Mouse (Mus musculus): ENCODE data around the gene Sat2. TPM values are rescaled to one million over a fixed set of nuclear protein-coding genes. Genes with fewer than 3 reads are reported as not detected.
"Not testable (repeated sequence)": the region's sequence is repeated elsewhere in the genome, so short reads cannot be mapped to it uniquely, and the experiment has no call there.

The Sat2 gene
- polyA plus RNA-seq, 1 experiment from 2014 or later, result 16.2 TPM

DNA sequence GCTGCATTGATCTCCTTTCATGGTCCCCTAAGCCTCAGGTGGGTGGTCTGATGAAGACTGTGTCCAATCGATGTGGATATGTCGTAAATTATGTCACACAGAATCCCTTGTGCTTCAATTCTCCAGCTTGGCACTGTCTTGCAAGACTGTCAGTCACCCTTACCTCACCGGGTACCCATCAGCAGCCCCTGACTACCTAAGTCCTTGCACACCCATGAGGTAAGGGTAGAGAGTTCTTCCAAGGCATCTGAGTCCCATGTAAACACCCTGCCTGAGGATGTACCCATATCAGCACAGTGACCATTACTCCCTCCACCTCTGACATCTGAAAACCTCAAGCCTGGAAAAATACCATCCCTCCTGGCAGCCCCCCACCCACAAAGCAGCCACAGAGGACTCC lies 17.5 kb upstream of the Sat2 start:
- peak overlapping the region; percentile 100 for H3K4me2 ChIP-seq
- no peak for ATAC-seq (ENCODE audit: insufficient number of reproducible peaks, low FRiP score, low TSS enrichment, low read depth)
- WGBS, result 51% methylated on average over 3 of the region's 3 CpGs
- H3K9me3 ChIP-seq, result no peaks in the 10 kb centered on the region
- H3K27me3 ChIP-seq, result peaks cover 9% of the 10 kb centered on the region; the same call in 1 of the 2 replicates
- H3K9ac ChIP-seq, result 0 out of 2 replicates have a peak overlapping the region, but pooled peaks have one; percentile 62
- 0 out of 2 replicates have a peak, but pooled peaks cover 3% of the 10 kb centered on the region for H3K36me3 ChIP-seq
- H3K27ac ChIP-seq, result no peak overlapping the region
- peaks cover 40% of the 10 kb centered on the region for H3K4me1 ChIP-seq
- H3K4me3 ChIP-seq, result peak overlapping the region; percentile 60

DNA sequence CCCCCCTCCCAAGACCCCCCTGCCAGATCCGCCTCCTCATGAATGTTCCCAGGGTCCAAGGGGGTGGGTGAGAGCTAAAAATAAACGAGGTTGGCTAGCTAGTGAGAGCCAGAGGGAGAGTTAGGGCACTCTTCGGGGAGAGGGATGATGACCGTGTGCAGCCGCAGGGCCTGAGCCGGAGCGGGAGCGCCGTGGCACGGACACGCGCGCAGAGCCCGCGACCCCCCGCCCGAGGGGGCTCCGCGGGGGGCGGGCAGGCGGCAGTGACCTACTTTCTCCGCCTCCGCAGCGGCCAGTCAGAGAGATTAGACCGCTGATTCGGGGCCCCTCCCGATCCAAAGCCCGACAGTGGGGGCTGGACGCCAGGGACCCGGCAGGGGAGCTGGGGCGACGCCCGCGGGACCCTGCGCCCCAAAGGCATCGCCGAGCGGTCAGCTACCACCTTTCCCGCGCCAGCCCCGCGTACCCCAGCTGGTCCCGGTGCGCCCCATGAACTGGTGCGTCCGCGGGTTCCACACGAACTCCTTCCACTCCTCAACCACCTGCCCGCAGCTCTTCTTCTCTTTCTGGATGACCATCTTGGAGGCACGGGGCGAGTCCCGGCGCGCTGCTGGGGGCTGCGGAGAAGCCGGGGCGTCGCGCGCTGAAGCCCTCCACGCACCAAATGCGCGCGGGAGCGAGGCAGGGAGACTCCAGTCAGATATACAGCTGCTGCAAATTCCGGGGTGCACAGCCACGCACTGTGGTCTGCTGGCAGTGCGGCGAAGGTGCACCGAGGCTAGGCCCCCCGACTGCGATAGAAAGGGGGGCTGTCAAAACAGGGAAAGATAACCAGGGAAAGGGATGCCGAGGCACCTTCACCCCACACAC lies 16.8 kb upstream of the Sat2 start:
- no peak; the same call in 1 of the 2 replicates for ATAC-seq (ENCODE audit: insufficient number of reproducible peaks, low FRiP score, low TSS enrichment, low read depth)
- peak overlapping the region; percentile 50; the same call in 1 of the 2 replicates for H3K27ac ChIP-seq

DNA sequence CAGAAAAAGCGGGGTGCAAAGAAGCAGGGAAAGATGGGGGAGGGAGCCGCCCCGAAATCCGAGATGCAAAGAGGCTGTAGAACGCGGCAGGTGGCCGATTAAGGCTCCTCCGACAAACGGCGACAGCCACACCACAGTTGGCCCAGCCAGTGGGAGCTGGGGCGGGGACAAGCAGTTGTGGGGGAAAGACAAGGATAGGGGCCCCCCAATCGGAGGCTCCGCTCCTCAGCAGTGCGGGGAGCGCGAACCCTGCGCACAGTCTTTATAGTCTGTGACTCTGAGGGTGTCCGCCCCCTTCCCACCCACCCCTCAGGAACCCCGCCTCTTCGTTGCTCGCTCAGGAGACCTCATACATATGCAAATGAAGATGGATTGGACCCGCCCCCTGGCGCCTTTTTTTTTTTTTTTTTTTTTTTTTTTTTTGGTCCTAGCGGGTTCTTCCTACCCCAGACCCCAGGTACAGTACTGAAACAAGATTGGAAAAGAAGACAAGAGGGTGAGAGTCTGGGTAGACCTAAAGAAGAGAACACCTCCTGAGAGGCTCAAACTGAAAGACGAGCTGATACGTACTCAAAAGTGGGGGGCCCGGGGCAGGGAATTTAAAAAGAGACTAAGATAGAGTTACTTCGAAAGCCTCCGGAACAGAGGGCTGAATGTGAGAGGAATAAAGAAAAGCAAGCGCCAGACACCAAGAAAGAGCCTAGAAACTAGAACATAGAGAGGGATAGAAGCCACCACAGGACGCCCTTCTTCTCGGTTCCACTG lies 15.9 kb upstream of the Sat2 start, which contains the start of gene Atp1b2:
Gene Atp1b2 (minus strand): TSS at position 217 of the 765 bp plus-strand sequence.
- H3K4me1 ChIP-seq, result peaks cover 25% of the 10 kb centered on the region

More for the DNA sequence above, 16.8 kb upstream of the Sat2 start:
- H3K4me1 ChIP-seq, result peaks cover 33% of the 10 kb centered on the region
- WGBS, result under 1% methylated on average over 68 of the region's 73 CpGs
- H3K27me3 ChIP-seq, result peaks cover 9% of the 10 kb centered on the region; the same call in 1 of the 2 replicates
- H3K4me2 ChIP-seq, result peak overlapping the region; percentile 100
- H3K9me3 ChIP-seq, result no peaks in the 10 kb centered on the region
- H3K36me3 ChIP-seq, result 0 out of 2 replicates have a peak, but pooled peaks cover 3% of the 10 kb centered on the region
- H3K9ac ChIP-seq, result peak overlapping the region; percentile 62
- H3K4me3 ChIP-seq, result peak overlapping the region; percentile 60

DNA sequence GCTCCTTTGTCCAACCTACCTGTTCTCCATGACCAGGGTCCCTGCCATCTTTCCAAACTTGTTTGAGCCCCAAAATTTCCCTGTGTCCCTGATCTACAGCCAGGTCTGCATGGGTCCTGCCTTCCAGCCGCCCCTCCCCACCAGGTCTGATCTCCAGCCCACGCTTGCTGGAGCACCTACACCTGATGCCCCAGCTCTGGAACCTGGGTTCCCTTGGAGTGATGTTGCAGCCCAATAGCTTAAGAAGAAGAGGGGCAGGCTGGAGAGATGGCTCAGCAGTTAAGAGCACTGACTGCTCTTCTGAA lies 15.4 kb upstream of the Sat2 start:
- Histone ChIP-seq H3K4me1 (peaks cover 21% of the 10 kb centered on the region), H3K27ac (peak overlapping the region; percentile 4; the same call in 1 of the 2 replicates), H3K9ac (no peak overlapping the region), H3K4me3 (peak overlapping the region; percentile 60), H3K4me2 (peak overlapping the region; percentile 100), H3K9me3 (no peaks in the 10 kb centered on the region), H3K36me3 (no peaks in the 10 kb centered on the region), H3K27me3 (peaks cover 9% of the 10 kb centered on the region; the same call in 1 of the 2 replicates)
- ATAC-seq (ENCODE audit: insufficient number of reproducible peaks, low FRiP score, low TSS enrichment, low read depth), result no peak
- 69% methylated on average over 2 of the region's 2 CpGs for WGBS

More for the DNA sequence above, 15.9 kb upstream of the Sat2 start, which contains the start of gene Atp1b2:
- 0 out of 2 replicates have a peak, but pooled peaks cover 3% of the 10 kb centered on the region for H3K36me3 ChIP-seq
- peaks cover 9% of the 10 kb centered on the region; the same call in 1 of the 2 replicates for H3K27me3 ChIP-seq
- ATAC-seq (ENCODE audit: insufficient number of reproducible peaks, low FRiP score, low TSS enrichment, low read depth), result peak; percentile 89
- H3K4me3 ChIP-seq, result peak within 1 kb of the TSS; percentile 60
- 3% methylated on average over 30 of the region's 32 CpGs for WGBS
- peak within 1 kb of the TSS; percentile 100 for H3K4me2 ChIP-seq
- peak within 1 kb of the TSS; percentile 62 for H3K9ac ChIP-seq
- H3K9me3 ChIP-seq, result no peaks in the 10 kb centered on the region
- peak within 1 kb of the TSS; percentile 50; the same call in 1 of the 2 replicates for H3K27ac ChIP-seq

DNA sequence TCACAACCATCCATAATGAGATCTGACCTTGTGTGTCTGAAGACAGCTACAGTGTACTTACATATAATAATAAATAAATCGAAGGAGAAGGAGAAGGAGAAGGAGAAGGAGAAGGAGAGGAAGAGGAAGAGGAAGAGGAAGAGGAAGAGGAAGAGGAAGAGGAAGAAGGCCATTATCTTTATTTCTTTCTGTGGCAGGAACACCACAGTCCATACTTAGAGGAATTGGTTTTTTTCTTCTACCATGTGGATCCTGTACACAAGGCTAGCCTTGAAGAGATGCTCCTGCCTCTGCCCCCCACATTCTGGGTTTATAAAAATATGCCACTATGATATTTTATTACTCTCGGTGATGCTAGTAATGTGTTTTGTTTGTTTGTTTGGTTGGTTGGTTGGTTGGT lies 15.0 kb upstream of the Sat2 start:
- no peak overlapping the region for H3K9ac ChIP-seq
- H3K4me3 ChIP-seq, result no peak overlapping the region
- no peak overlapping the region for H3K27ac ChIP-seq
- no peak overlapping the region for H3K4me2 ChIP-seq
- WGBS, result 90% methylated on average over 2 of the region's 2 CpGs
- no peaks in the 10 kb centered on the region for H3K36me3 ChIP-seq
- no peaks in the 10 kb centered on the region for H3K9me3 ChIP-seq
- peaks cover 9% of the 10 kb centered on the region; the same call in 1 of the 2 replicates for H3K27me3 ChIP-seq
- H3K4me1 ChIP-seq, result peaks cover 21% of the 10 kb centered on the region
- ATAC-seq (ENCODE audit: insufficient number of reproducible peaks, low FRiP score, low TSS enrichment, low read depth), result no peak

DNA sequence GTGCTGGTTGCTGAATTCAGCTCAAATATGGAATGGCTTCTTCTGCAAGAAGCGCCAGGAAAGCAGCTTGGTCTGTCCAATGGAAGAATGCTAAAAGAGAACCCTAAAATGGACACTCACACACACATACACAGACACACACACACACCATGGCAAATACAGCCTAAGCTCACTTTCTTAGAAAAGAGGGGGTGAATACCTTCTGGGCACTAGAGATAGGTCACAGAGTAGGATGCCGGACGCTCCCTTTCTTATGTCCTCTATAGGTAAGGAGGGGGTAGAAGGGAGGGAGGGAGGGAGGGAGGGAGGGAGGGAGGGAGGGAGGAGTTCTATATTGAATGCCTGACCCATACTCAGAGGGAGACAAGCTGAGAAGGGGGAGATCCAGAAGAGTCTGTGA lies 13.3 kb upstream of the Sat2 start:
- Histone ChIP-seq H3K4me3 (no peak overlapping the region), H3K36me3 (no peaks in the 10 kb centered on the region), H3K9ac (no peak overlapping the region), H3K27me3 (peaks cover 9% of the 10 kb centered on the region; the same call in 1 of the 2 replicates), H3K4me2 (no peak overlapping the region), H3K9me3 (no peaks in the 10 kb centered on the region), H3K27ac (no peak overlapping the region), H3K4me1 (peaks cover 23% of the 10 kb centered on the region)
- ATAC-seq (ENCODE audit: insufficient number of reproducible peaks, low FRiP score, low TSS enrichment, low read depth), result no peak
- WGBS, result 99% methylated on average over 3 of the region's 3 CpGs

DNA sequence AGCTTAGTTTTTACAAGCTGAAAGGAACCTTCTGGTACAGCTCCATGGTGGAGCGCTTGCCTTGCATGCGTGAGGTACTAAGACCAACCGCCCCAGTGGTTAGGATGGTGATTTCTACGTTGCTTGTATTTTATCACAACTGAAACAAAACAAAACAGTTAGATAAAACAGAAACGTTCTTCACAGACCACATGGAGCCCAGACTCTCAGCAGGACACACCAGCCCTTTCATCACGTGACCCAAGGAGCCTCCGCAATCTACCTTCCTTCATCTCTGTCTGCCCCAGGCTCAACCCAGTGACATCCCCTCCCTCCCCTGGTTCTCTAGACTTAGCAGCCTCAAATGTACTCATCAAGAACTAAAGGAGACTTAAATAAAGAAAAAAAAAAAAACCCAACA lies 12.4 kb upstream of the Sat2 start:
- no peaks in the 10 kb centered on the region for H3K9me3 ChIP-seq
- H3K9ac ChIP-seq, result no peak overlapping the region
- H3K36me3 ChIP-seq, result no peaks in the 10 kb centered on the region
- H3K4me2 ChIP-seq, result no peak overlapping the region
- ATAC-seq (ENCODE audit: insufficient number of reproducible peaks, low FRiP score, low TSS enrichment, low read depth), result no peak
- H3K4me3 ChIP-seq, result no peak overlapping the region
- H3K27ac ChIP-seq, result no peak overlapping the region
- H3K27me3 ChIP-seq, result peaks cover 9% of the 10 kb centered on the region; the same call in 1 of the 2 replicates
- WGBS, result 61% methylated on average over 7 of the region's 7 CpGs
- H3K4me1 ChIP-seq, result peaks cover 23% of the 10 kb centered on the region

DNA sequence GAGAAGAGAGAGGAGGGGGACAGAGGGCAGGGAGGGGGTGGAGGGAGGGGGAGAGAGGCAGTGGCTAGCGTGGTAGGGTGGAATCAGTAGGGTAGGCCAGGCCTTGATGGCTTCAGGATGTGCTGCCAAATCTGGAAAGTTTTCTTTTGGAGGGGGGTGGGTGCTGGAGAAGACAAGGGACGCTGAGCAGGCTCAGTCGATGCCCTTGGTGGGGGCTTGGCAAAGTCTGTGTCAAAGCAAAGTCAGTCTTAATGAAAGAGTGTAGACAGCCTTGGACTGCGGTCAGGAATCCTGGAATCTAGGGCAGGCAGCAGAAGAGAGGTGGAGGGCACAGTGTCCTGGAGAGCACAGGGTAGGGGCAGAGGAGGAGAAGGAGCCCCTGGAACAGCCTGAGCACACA lies 10.9 kb upstream of the Sat2 start:
- no peaks in the 10 kb centered on the region for H3K36me3 ChIP-seq
- H3K27ac ChIP-seq, result no peak overlapping the region
- H3K9ac ChIP-seq, result no peak overlapping the region
- WGBS, result 49% methylated on average over 4 of the region's 4 CpGs
- no peaks in the 10 kb centered on the region for H3K27me3 ChIP-seq
- H3K4me2 ChIP-seq, result no peak overlapping the region
- no peak for ATAC-seq (ENCODE audit: insufficient number of reproducible peaks, low FRiP score, low TSS enrichment, low read depth)
- H3K4me1 ChIP-seq, result peaks cover 10% of the 10 kb centered on the region
- H3K4me3 ChIP-seq, result no peak overlapping the region
- H3K9me3 ChIP-seq, result no peaks in the 10 kb centered on the region

DNA sequence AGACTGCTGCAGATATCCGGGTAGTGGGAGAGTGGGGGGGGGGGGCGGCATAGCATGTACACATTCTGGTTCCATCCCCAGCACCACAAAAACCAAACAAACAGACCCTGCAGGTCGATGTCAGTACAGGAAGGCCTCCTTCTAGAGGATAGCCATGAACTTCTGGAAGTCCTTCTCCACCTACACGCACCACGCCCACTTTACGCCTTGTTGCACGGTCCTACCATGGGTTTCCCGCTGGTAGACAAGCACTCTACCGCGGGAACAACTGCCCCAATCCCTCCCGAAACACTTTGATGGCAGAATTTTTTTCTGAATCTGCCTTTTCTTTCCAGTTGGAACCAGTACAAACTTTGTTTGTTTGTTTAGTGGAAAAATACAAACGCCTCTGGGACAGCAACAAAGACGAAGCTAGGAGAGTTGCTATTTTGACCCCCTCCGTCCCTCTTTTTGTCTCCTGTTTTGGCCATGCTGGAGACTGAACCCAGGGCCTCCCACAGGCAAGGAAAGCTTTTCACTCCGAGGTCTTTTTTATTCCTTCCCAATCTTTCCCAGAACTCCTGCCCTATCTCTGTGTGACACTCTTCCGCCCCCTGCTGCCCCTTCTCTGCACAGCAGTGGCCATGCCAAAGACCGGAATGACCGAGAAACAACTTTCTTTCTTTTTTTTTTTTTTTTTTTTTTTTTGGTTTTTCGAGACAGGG lies 8.1 kb upstream of the Sat2 start:
- H3K4me3 ChIP-seq, result no peak overlapping the region
- 0 out of 2 replicates have a peak, but pooled peaks cover 7% of the 10 kb centered on the region for H3K27me3 ChIP-seq
- ATAC-seq (ENCODE audit: insufficient number of reproducible peaks, low FRiP score, low TSS enrichment, low read depth), result no peak
- H3K27ac ChIP-seq, result no peak overlapping the region
- no peaks in the 10 kb centered on the region for H3K9me3 ChIP-seq
- H3K36me3 ChIP-seq, result no peaks in the 10 kb centered on the region
- no peak overlapping the region for H3K9ac ChIP-seq
- H3K4me2 ChIP-seq, result peak overlapping the region; percentile 6; the same call in 1 of the 2 replicates
- peaks cover 5% of the 10 kb centered on the region; the same call in 1 of the 2 replicates for H3K4me1 ChIP-seq
- 14% methylated on average over 19 of the region's 19 CpGs for WGBS

DNA sequence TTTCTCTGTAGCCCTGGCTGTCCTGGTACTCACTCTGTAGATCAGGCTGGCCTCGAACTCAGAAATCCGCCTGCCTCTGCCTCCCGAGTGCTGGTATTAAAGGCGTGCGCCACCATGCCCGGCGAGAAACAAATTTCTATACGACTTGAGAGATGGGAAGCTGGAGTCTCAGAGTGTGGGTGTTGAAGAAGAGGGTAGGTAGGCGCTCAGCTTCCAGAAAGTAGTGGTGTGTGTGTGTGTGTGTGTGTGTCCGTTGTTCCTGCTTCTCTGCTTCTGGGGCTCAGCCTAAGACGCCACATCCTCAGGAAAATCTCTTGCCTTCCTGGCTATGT lies 7.6 kb upstream of the Sat2 start:
- H3K27ac ChIP-seq; H3K9me3 ChIP-seq; H3K27me3 ChIP-seq; H3K4me2 ChIP-seq; H3K9ac ChIP-seq; H3K4me3 ChIP-seq; ATAC-seq (ENCODE audit: insufficient number of reproducible peaks, low FRiP score, low TSS enrichment, low read depth); H3K4me1 ChIP-seq; H3K36me3 ChIP-seq: not testable (repeated sequence)
- WGBS, result 51% methylated on average over 11 of the region's 11 CpGs

DNA sequence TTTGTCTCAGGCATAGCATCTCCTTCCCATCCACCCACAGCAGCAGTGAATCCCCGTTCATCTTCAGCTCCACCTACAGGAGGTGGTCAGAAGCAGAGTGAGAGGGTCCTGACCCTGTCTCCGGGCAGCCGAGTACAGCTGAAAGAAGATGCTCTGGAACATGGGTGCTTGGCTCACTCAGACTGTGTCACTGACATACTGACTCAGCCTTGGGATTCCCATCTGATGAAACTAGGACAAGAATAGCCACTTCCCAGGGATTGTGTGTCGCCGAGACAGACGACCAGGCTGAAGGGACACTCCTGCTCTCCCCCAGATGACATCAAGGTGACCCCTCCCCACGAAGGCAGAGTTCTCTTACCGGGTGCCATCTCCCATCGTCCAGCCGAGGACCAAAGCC lies 5.0 kb upstream of the Sat2 start:
- Histone ChIP-seq H3K9ac (no peak overlapping the region), H3K4me1 (peaks cover 5% of the 10 kb centered on the region; the same call in 1 of the 2 replicates), H3K27me3 (0 out of 2 replicates have a peak, but pooled peaks cover 7% of the 10 kb centered on the region), H3K4me2 (no peak overlapping the region), H3K9me3 (no peaks in the 10 kb centered on the region), H3K27ac (no peak overlapping the region), H3K36me3 (no peaks in the 10 kb centered on the region), H3K4me3 (no peak overlapping the region)
- no peak for ATAC-seq (ENCODE audit: insufficient number of reproducible peaks, low FRiP score, low TSS enrichment, low read depth)
- 53% methylated on average over 10 of the region's 10 CpGs for whole genome bisulfite sequencing

Data from limb, embryonic 15.5 days (tissue).